Comparison of ENCODE assay signal across 24 mouse cellular contexts in genomic region chr6:85848140-85848539, GRCm38 (mm10). TPM values are rescaled to one million over a fixed set of nuclear protein-coding genes. Genes with fewer than 3 reads are reported as not detected.
"Had no signal": no experiment of that assay in that cellular context is flagged by ENCODE, and none has a peak within 500 bp of the region (broad histone marks: within the 10 kb centered on the region; RNA-seq: fewer than 3 reads in every experiment).

No protein-coding gene starts in this region.

- H3K27ac ChIP-seq: kidney, postnatal 0 days; limb, embryonic 13.5 days; liver, embryonic 14.5 days; macrophage; midbrain, embryonic 12.5 days; midbrain, embryonic 15.5 days; neural tube, embryonic 13.5 days had no signal

- H3K4me1 ChIP-seq: limb, embryonic 13.5 days; midbrain, embryonic 15.5 days had no signal

- DNase-seq: kidney, adult 2 months; kidney, postnatal 36 days; layer of hippocampus, adult 9-11 months; left cerebral cortex, postnatal 4 days; liver; liver, postnatal 0 days; lung, embryonic 14.5 days; thymus, adult 18-20 months; thymus, postnatal 36 days had no signal

- H3K9ac ChIP-seq: limb, embryonic 13.5 days; liver, embryonic 14.5 days; liver, postnatal 0 days; lung, embryonic 14.5 days; midbrain, embryonic 12.5 days; midbrain, embryonic 15.5 days; neural tube, embryonic 13.5 days had no signal

- H3K4me2 ChIP-seq: limb, embryonic 13.5 days; lung, embryonic 14.5 days; midbrain, embryonic 12.5 days; midbrain, embryonic 15.5 days; neural tube, embryonic 13.5 days had no signal

- H3K4me3 ChIP-seq: limb, embryonic 13.5 days; midbrain, embryonic 12.5 days; midbrain, embryonic 15.5 days; myocyte; neural tube, embryonic 13.5 days had no signal

- H3K36me3 ChIP-seq: limb, embryonic 13.5 days; midbrain, embryonic 12.5 days; midbrain, embryonic 15.5 days; neural tube, embryonic 13.5 days had no signal

- ATAC-seq: intestine, postnatal 0 days; liver, postnatal 0 days; lung, postnatal 0 days; midbrain, embryonic 15.5 days had no signal

- H3K9me3 ChIP-seq: limb, embryonic 13.5 days; midbrain, embryonic 12.5 days; midbrain, embryonic 15.5 days; neural tube, embryonic 13.5 days had no signal

- H3K27me3 ChIP-seq: limb, embryonic 13.5 days; midbrain, embryonic 12.5 days; midbrain, embryonic 15.5 days; neural tube, embryonic 13.5 days had no signal

RNA-seq across cellular contexts. Expression of gene Nat8, which starts 16.3 kb away (rescaled TPM):
- total RNA-seq: megakaryocyte, adult 5-6 weeks; monocyte, adult 5-6 weeks; neutrophil, adult 5-6 weeks had no signal
- polyA plus RNA-seq: limb, embryonic 13.5 days; liver, postnatal 0 days; lung, embryonic 14.5 days; lung, postnatal 0 days; macrophage; midbrain, embryonic 12.5 days; midbrain, embryonic 15.5 days; myocyte; neural tube, embryonic 13.5 days had no signal

RNA-seq across cellular contexts. Expression of gene Nat8f2, which starts 20.8 kb away (rescaled TPM):
- total RNA-seq: megakaryocyte, adult 5-6 weeks; monocyte, adult 5-6 weeks; neutrophil, adult 5-6 weeks had no signal
- polyA plus RNA-seq: limb, embryonic 13.5 days; liver, embryonic 14.5 days; lung, embryonic 14.5 days; lung, postnatal 0 days; macrophage; midbrain, embryonic 12.5 days; midbrain, embryonic 15.5 days; myocyte; neural tube, embryonic 13.5 days had no signal

RNA-seq across cellular contexts. Expression of gene Nat8f5, which starts 27.4 kb away (rescaled TPM):
- total RNA-seq: megakaryocyte, adult 5-6 weeks; monocyte, adult 5-6 weeks; neutrophil, adult 5-6 weeks had no signal
- polyA plus RNA-seq: kidney, embryonic 14.5 days; limb, embryonic 13.5 days; liver, embryonic 14.5 days; liver, postnatal 0 days; lung, embryonic 14.5 days; lung, postnatal 0 days; macrophage; midbrain, embryonic 12.5 days; myocyte; stomach, embryonic 16.5 days had no signal

RNA-seq across cellular contexts. Expression of gene Nat8f6, which starts 27.4 kb away (rescaled TPM):
- total RNA-seq: megakaryocyte, adult 5-6 weeks; monocyte, adult 5-6 weeks; neutrophil, adult 5-6 weeks had no signal
- polyA plus RNA-seq: intestine, postnatal 0 days; kidney, embryonic 14.5 days; limb, embryonic 13.5 days; liver, embryonic 14.5 days; liver, postnatal 0 days; lung, embryonic 14.5 days; lung, postnatal 0 days; macrophage; midbrain, embryonic 12.5 days; midbrain, embryonic 15.5 days; myocyte; neural tube, embryonic 13.5 days; stomach, embryonic 16.5 days had no signal
